Mouse (Mus musculus) stomach, postnatal 0 days (tissue): ENCODE measurements around the gene Unc13a. TPM values are rescaled to one million over a fixed set of nuclear protein-coding genes. Genes with fewer than 3 reads are reported as not detected.

Experiments
- ATAC-seq: fragments of 200-750 bp; cut with Nextera tagmentation; 2 replicates; pipeline ENCODE4 v1.8.0; 2017; ENCODE audit not compliant: low FRiP score, low TSS enrichment
- DNase-seq: peaks from one replicate; pipeline ENCODE4 v3.0.0-alpha.2; 2016; ENCODE audit warnings: low spot score
- H3K27ac ChIP-seq: fragments of 300-500 bp; sonication (generic); replicated peaks from 2 replicates; pipeline ENCODE4 v1.5.1; 2014; ENCODE audit warnings: mild to moderate bottlenecking, control low read depth
- H3K27me3 ChIP-seq: fragments of 300-500 bp; sonication (generic); 2 replicates; pipeline ENCODE4 v1.6.1; 2014; ENCODE audit warnings: low read length; ENCODE audit not compliant: control insufficient read depth, insufficient read depth
- H3K36me3 ChIP-seq: fragments of 300-500 bp; sonication (generic); 2 replicates; pipeline ENCODE4 v1.6.1; 2014; ENCODE audit warnings: low read length, mixed read lengths; ENCODE audit not compliant: control insufficient read depth, insufficient read depth
- H3K4me1 ChIP-seq: fragments of 300-500 bp; sonication (generic); replicated peaks from 2 replicates; pipeline ENCODE4 v1.6.1; 2014; ENCODE audit warnings: antibody characterized with exemption; ENCODE audit not compliant: control insufficient read depth, insufficient read depth
- H3K4me2 ChIP-seq: fragments of 300-500 bp; sonication (generic); replicated peaks from 2 replicates; pipeline ENCODE4 v1.6.1; 2014; ENCODE audit warnings: low read depth, mild to moderate bottlenecking, control low read depth, moderate library complexity
- H3K4me3 ChIP-seq: fragments of 300-500 bp; sonication (generic); 2 replicates; pipeline ENCODE4 v1.5.1; 2014; ENCODE audit warnings: low read depth, low read length, control low read depth
- H3K9ac ChIP-seq: fragments of 300-500 bp; sonication (generic); 2 replicates; pipeline ENCODE4 v1.6.1; 2014; ENCODE audit warnings: mild to moderate bottlenecking, low read length, control low read depth, mixed read lengths
- H3K9me3 ChIP-seq: fragments of 300-500 bp; sonication (generic); 2 replicates; pipeline ENCODE4 v1.6.1; 2016; ENCODE audit warnings: low read length; ENCODE audit not compliant: control insufficient read depth
- CTCF ChIP-seq: IDR thresholded peaks from 2 replicates; pipeline ENCODE4 v1.5.1; 2016; ENCODE audit warnings: antibody characterized with exemption, low read depth, mild to moderate bottlenecking, moderate library complexity
- EP300 ChIP-seq: optimal IDR thresholded peaks from 2 replicates; pipeline ENCODE3; 2016; ENCODE audit warnings: antibody characterized with exemption
- WGBS: fragments of 180-500 bp; shearing (Covaris S2); extraction: QIAGEN DNeasy Blood & Tissue Kit; methylation state at CpG from one replicate; pipeline ENCODE4 v1.1.7; 2014; 5-methylcytosine and 5-hydroxymethylcytosine counted together
- polyA plus RNA-seq: library from polyadenylated mRNA; unstranded; fragments of >200 nt; fragmentation: Nextera tagmentation; extraction: Ambion mirVana; gene quantifications from 2 replicates; pipeline ENCODE4 v1.2.1, GENCODE M21; 2015

Unc13a gene
- polyA plus RNA-seq, 1 experiment from 2014 or later, result 0.46 TPM

DNA sequence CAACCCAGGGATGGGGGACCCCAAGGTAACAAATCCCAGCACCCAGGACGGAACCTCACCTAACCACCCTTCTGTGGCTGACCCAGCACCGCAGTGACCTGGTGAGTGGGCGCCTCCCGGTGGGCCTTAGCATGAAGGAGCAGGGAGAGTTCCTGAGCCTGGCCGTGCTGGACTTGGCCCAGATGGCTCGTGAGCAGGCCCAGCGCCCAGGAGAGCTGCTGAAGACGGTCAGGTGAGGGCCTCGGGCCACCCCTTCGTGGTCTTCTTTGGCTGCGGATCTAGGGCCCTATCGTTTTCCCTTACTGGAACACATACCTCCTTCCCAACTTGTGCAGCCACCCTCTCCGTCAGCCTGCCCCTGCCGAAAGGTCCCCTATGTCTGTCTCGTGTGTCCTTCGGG is 7.6 kb upstream of the Unc13a start:
- WGBS, result 45% methylated on average over 16 of the region's 16 CpGs
- H3K4me1 ChIP-seq, result no peaks in the 10 kb centered on the region
- H3K4me3 ChIP-seq, result peak overlapping the region; percentile 22
- peak; percentile 4; the same call in 1 of the 2 replicates for TF ChIP-seq CTCF
- TF ChIP-seq EP300, result no peak
- DNase-seq (no peak), ATAC-seq (no peak)
- H3K9me3 ChIP-seq, result no peaks in the 10 kb centered on the region
- H3K4me2 ChIP-seq, result peak overlapping the region; percentile 52
- H3K27me3 ChIP-seq, result no peaks in the 10 kb centered on the region; the same call in 1 of the 2 replicates
- no peak overlapping the region for H3K27ac ChIP-seq
- H3K9ac ChIP-seq, result peak overlapping the region; percentile 38; the same call in 1 of the 2 replicates
- no peaks in the 10 kb centered on the region for H3K36me3 ChIP-seq

DNA sequence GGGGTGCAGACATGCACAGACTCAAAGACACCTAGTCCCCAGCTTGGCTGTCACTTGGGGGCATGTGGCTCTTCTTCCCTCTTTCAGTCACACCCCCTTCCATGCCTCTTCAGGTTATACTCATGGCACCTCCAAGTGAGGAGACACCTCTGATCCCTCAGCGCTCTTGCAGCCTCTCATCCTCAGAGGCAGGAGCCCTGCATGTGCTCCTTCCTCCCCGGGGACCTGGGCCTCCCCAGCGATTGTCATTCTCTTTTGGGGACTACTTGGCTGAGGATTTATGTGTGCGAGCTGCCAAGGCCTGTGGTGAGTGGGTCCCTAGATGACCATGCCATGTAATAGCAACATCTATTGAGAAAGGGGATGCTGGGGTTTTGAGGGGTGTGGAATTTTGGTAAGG is 6.7 kb upstream of the Unc13a start:
- DNase-seq (no peak), ATAC-seq (no peak)
- Histone ChIP-seq H3K27me3 (no peaks in the 10 kb centered on the region), H3K4me3 (no peak overlapping the region), H3K9ac (no peak overlapping the region), H3K27ac (no peak overlapping the region), H3K4me2 (no peak overlapping the region), H3K36me3 (no peaks in the 10 kb centered on the region), H3K9me3 (no peaks in the 10 kb centered on the region), H3K4me1 (no peaks in the 10 kb centered on the region)
- WGBS, result 75% methylated on average over 4 of the region's 4 CpGs
- TF ChIP-seq CTCF, result no peak
- no peak for TF ChIP-seq EP300

DNA sequence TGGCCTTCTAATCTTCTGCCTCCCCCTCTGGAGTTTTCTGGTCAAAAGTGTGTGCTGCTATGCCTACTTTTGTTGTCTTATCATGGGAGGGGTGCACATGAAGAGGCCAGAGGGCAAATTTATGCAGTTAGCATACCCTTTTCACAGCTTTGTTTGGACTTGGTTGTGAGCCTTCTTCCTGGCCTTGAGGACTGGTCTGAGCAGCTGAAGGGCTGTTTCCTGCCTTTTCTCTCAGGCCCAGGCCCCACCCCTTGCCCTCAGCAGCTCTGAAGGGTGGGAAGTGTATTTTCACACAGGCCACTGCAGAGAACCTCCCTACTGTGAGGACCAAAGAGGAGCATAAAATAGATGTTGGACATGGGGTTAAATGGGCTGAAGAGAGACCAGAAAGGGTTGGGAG is 6.0 kb upstream of the Unc13a start:
- H3K27me3 ChIP-seq, result no peaks in the 10 kb centered on the region

DNA sequence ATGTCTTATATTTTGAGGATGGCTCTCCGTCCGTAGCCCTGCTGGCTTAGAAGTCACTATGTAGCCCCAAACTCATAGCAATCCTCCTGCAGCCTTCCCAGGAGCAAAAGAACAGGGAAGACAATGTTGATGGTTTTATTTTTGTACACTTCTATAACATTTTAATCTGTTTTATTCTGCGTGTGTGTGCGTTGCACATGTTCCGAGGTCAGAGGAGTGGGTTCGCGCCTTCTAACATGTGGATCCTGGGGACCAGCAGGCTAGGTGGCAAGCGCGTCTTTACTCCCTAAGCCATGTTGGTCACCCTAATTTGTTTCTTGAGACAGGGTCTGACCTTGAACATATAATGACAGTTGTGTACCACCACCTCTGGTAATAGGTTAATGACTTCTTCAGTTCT is 5.2 kb upstream of the Unc13a start:
- H3K9ac ChIP-seq, result peak overlapping the region; percentile 69
- WGBS, result 58% methylated on average over 9 of the region's 9 CpGs
- H3K9me3 ChIP-seq, result no peaks in the 10 kb centered on the region
- DNase-seq (no peak), ATAC-seq (no peak)
- peak overlapping the region; percentile 90 for H3K4me2 ChIP-seq
- no peaks in the 10 kb centered on the region for H3K36me3 ChIP-seq
- H3K27me3 ChIP-seq, result no peaks in the 10 kb centered on the region
- H3K27ac ChIP-seq, result peak overlapping the region; percentile 83
- TF ChIP-seq EP300, result no peak
- no peak for TF ChIP-seq CTCF
- H3K4me1 ChIP-seq, result no peaks in the 10 kb centered on the region
- peak overlapping the region; percentile 57 for H3K4me3 ChIP-seq

More for the DNA sequence above, 6.0 kb upstream of the Unc13a start:
- no peak overlapping the region for H3K27ac ChIP-seq
- no peaks in the 10 kb centered on the region for H3K4me1 ChIP-seq
- no peak overlapping the region for H3K4me3 ChIP-seq
- TF ChIP-seq EP300, result no peak
- DNase-seq, result no peak
- H3K4me2 ChIP-seq, result no peak overlapping the region
- H3K9me3 ChIP-seq, result no peaks in the 10 kb centered on the region
- H3K36me3 ChIP-seq, result no peaks in the 10 kb centered on the region
- no peak for ATAC-seq
- H3K9ac ChIP-seq, result no peak overlapping the region

DNA sequence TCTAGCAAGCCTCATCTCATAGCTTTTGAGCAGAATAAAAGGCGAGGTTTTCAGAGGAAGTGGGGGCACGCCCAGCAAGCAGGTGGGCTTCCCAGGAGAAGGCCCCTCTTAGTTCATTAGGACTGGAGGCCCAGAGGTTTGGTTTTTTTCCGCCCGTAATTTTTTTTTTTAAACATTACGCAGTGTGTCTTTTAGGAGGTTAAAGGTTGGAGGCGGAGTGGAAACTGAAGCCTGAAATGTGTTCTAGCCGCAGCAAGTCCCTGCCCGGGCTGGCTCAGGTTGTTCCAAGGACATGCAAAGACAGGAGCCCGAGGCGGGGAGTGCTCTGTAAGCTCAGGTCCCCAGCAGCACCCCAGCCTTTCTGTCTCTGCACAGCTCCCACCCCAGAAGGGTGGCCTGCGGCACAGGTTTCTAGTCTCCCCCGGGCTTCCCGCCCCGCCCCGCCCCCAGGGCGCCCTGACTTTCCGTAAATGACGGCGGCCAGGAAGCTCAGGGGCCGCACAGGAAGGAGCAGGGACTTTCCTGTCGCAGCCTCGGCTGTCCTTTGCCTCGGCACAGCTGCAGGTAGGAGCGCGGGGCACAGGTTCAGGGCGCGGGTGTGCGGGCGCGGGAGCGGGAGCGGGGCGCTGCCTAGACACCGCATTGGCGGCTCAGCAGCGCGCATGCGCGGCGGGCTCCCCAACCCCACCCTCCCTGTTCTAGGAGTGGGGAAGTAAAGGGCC is 4.6 kb upstream of the Unc13a start, which contains the start of gene Jak3:
Gene Jak3 (plus strand): TSS at position 277 of the 722 bp plus-strand sequence.
- DNase-seq (peak; percentile 80), ATAC-seq (peak; percentile 70)
- Histone ChIP-seq H3K27ac (peak within 1 kb of the TSS; percentile 83), H3K4me2 (peak within 1 kb of the TSS; percentile 90), H3K9ac (peak within 1 kb of the TSS; percentile 69), H3K4me3 (peak within 1 kb of the TSS; percentile 57), H3K4me1 (peaks cover 2% of the 10 kb centered on the region; the same call in 1 of the 2 replicates), H3K27me3 (no peaks in the 10 kb centered on the region), H3K9me3 (no peaks in the 10 kb centered on the region), H3K36me3 (no peaks in the 10 kb centered on the region)
- TF ChIP-seq CTCF (no peak), EP300 (peak; percentile 37)
- 3% methylated on average over 30 of the region's 40 CpGs for WGBS

DNA sequence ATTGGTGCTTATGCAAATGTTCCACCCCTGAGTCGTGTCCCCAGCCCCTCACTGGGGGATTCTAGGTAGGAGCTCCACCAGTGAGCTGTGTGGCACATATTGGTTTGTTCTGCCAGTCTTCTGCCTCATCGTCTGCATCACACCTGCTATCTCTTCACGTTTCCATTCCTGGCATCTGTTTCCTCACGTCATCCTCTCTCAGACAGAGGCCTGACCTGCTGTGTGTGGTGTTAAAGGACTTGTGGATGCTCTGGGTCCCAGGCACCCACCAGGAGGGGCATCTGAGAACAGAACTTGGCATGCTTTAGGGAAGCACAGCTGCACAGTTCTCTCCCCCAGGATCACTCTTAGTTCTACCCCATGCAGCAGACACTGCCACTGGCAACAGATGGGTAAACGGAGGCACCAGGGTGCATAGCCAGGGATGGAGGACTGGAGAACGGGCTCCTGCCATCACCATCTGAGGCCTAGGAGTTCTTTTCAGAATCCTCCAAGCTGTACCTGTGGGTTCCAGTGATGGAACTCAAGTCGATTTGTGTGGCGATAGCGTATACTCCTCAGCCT is 4.0 kb upstream of the Unc13a start:
- peak overlapping the region; percentile 57 for H3K4me3 ChIP-seq
- peak overlapping the region; percentile 90 for H3K4me2 ChIP-seq
- peak overlapping the region; percentile 69; the same call in 1 of the 2 replicates for H3K9ac ChIP-seq
- 39% methylated on average over 9 of the region's 9 CpGs for WGBS
- H3K27ac ChIP-seq, result peak overlapping the region; percentile 83
- no peaks in the 10 kb centered on the region for H3K36me3 ChIP-seq
- no peaks in the 10 kb centered on the region for H3K9me3 ChIP-seq
- DNase-seq, result no peak
- H3K27me3 ChIP-seq, result no peaks in the 10 kb centered on the region
- TF ChIP-seq EP300, result no peak
- TF ChIP-seq CTCF, result no peak
- H3K4me1 ChIP-seq, result peaks cover 7% of the 10 kb centered on the region; the same call in 1 of the 2 replicates
- no peak for ATAC-seq
